In the genomic region with DNA sequence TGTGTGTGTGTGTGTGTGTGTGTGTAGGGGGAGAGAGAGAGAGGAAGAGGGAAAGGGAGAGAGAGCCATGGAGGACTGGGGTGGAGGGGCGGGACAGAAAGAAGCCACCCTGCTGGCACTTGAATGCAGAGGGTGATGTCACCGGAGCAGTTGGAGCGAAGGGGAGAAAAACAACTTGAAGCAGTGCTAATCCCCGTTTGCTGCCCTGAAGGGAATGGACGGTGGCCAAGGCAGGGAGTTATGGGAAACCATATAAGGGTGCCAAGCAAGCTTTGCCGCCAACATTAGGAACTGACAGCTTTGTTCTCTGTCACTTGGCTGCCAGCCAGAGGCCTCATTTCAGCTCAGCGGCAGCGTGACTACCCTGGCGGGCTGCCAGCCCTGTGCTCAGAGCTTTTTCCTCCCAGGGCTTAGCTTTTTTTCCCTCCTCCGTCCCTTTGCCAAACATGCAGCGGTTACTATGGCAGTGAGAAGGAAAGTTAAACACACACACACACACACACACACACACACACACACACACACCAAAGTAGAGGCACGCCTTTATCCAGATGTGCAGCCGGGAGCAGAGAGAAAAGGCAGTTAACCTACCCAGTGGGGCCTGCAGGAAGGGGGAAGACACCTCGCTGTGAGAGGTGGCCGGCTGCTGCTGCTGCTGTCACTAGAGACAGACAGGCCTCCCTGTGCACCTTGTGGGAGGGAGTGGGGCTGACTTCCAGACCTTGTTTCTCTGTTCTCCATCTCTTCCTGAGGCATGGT, we compare ENCODE assay signal across 8 mouse cellular contexts.
A peak's percentile ranks its signal among the peaks of the same experiment; 100 is the strongest.
DNase-seq lines count a peak whose midpoint lies in the region; ATAC-seq lines count a peak whose summit lies in the region.

No protein-coding gene starts in this region.

- H3K79me2 ChIP-seq in macrophage (ENCODE audit: inconsistent target): no peaks in the 10 kb centered on the region

- H3K4me1 ChIP-seq in hindbrain, embryonic 16.5 days (ENCODE audit: control insufficient read depth, insufficient read depth, low read depth, low read length): peaks cover 71% of the 10 kb centered on the region

- WGBS in hindbrain, embryonic 16.5 days: under 1% methylated on average over 15 of the region's 15 CpGs
- WGBS in macrophage (ENCODE audit: missing documents): under 1% methylated on average over 14 of the region's 15 CpGs

- H3K27ac ChIP-seq in hindbrain, embryonic 16.5 days (ENCODE audit: low read depth, low read length): peak overlapping the region; percentile 95
- peak overlapping the region; percentile 95 for H3K27ac ChIP-seq in macrophage

- H3K9me3 ChIP-seq in hindbrain, embryonic 16.5 days (ENCODE audit: control insufficient read depth, low read length): no peaks in the 10 kb centered on the region

- peak overlapping the region; percentile 37 for H3K9ac ChIP-seq in hindbrain, embryonic 16.5 days (ENCODE audit: low read depth, low read length)

- H3K36me3 ChIP-seq in hindbrain, embryonic 16.5 days (ENCODE audit: control insufficient read depth, insufficient read depth, low read length): no peaks in the 10 kb centered on the region
- H3K36me3 ChIP-seq in macrophage (ENCODE audit: inconsistent target): no peaks in the 10 kb centered on the region

- peak; percentile 92 for DNase-seq in T-cell, adult 2 months (ENCODE audit: low spot score)
- DNase-seq in cerebellum, postnatal 4 days (ENCODE audit: low spot score in 2 of 2): peak; percentile 98 to 100
- DNase-seq in gastrocnemius, adult 18-20 months (ENCODE audit: low spot score): peak; percentile 98
- peak; percentile 99 for DNase-seq in left cerebral cortex, adult 18-20 months (ENCODE audit: low spot score in 2 of 2)
- peak; percentile 99 for DNase-seq in right cerebral cortex, adult 18-20 months
- peak; percentile 99 for DNase-seq in urinary bladder, postnatal 10 days (ENCODE audit: low spot score)

- ATAC-seq in hindbrain, embryonic 16.5 days: peak; percentile 86

- peak overlapping the region; percentile 41 for H3K4me2 ChIP-seq in hindbrain, embryonic 16.5 days (ENCODE audit: low read length)

- H3K4me3 ChIP-seq in hindbrain, embryonic 16.5 days (ENCODE audit: low read length): no peak overlapping the region
- no peak overlapping the region for H3K4me3 ChIP-seq in macrophage (ENCODE audit: inconsistent target)

- H3K27me3 ChIP-seq in hindbrain, embryonic 16.5 days (replicated peaks; ENCODE audit: control insufficient read depth, insufficient read depth, low read length): no peaks in the 10 kb centered on the region
